Mouse (Mus musculus) urinary bladder, postnatal 25 days (tissue): ENCODE measurements around the gene Micu1.
"Not testable (repeated sequence)": the region's sequence is repeated elsewhere in the genome, so short reads cannot be mapped to it uniquely, and the experiment has no call there.

ENCODE experiments used
- DNase-seq: peaks from one replicate; pipeline ENCODE4 v3.0.0; 2022; ENCODE audit warnings: low spot score

Micu1 gene

GRCm38 (mm10) chr10:59848953-59849352, 146.7 kb downstream of the Micu1 start:
- no peak for DNase-seq

GRCm38 (mm10) chr10:59849371-59849770, 147.1 kb downstream of the Micu1 start:
- DNase-seq: no peak

GRCm38 (mm10) chr10:59857157-59857556, 154.9 kb downstream of the Micu1 start:
- no peak for DNase-seq

GRCm38 (mm10) chr10:59860684-59861083, 158.4 kb downstream of the Micu1 start:
- no peak for DNase-seq

- DNase-seq: no peak
These were observed 158.9 kb downstream of the Micu1 start for GRCm38 (mm10) chr10:59861201-59861600.

GRCm38 (mm10) chr10:59862816-59863440, 160.7 kb downstream of the Micu1 start:
- DNase-seq: no peak

- DNase-seq: no peak
These were observed 161.3 kb downstream of the Micu1 start for GRCm38 (mm10) chr10:59863620-59864019.

- DNase-seq: no peak
These were observed 162.1 kb downstream of the Micu1 start for GRCm38 (mm10) chr10:59864232-59864875.

GRCm38 (mm10) chr10:59864884-59865726, 162.8 kb downstream of the Micu1 start:
- peak; percentile 89 for DNase-seq

- no peak for DNase-seq
These were observed 166.0 kb downstream of the Micu1 start for GRCm38 (mm10) chr10:59868266-59868665.

- DNase-seq: no peak
These were observed 167.8 kb downstream of the Micu1 start for GRCm38 (mm10) chr10:59870038-59870437.

- not testable (repeated sequence) for DNase-seq
These were observed 170.4 kb downstream of the Micu1 start for GRCm38 (mm10) chr10:59872651-59873050.

- no peak for DNase-seq
These were observed 170.9 kb downstream of the Micu1 start for GRCm38 (mm10) chr10:59873206-59873605.

GRCm38 (mm10) chr10:59873613-59874012, 171.3 kb downstream of the Micu1 start:
- DNase-seq: no peak

- no peak for DNase-seq
These were observed 173.1 kb downstream of the Micu1 start for GRCm38 (mm10) chr10:59875396-59875795.

GRCm38 (mm10) chr10:59876698-59877097, 174.4 kb downstream of the Micu1 start:
- DNase-seq: not testable (repeated sequence)

GRCm38 (mm10) chr10:59877421-59878117, 175.3 kb downstream of the Micu1 start:
- no peak for DNase-seq

GRCm38 (mm10) chr10:59878823-59879222, 176.5 kb downstream of the Micu1 start:
- no peak for DNase-seq

- peak; percentile 92 for DNase-seq
These were observed 177.2 kb downstream of the Micu1 start, which contains the start of gene Dnajb12 for GRCm38 (mm10) chr10:59879255-59880028. Dnajb12 (plus strand) TSS chr10:59879556.

GRCm38 (mm10) chr10:59880029-59880386, 177.7 kb downstream of the Micu1 start:
- no peak for DNase-seq

- no peak for DNase-seq
These were observed 178.6 kb downstream of the Micu1 start for GRCm38 (mm10) chr10:59880837-59881236.
